Mouse (Mus musculus): ENCODE data around the gene Rtn3. TPM values are rescaled to one million over a fixed set of nuclear protein-coding genes. Genes with fewer than 3 reads are reported as not detected.

Gene Rtn3
- total RNA-seq, 1 experiment from 2014 or later = 127 TPM

GRCm38 (mm10) chr19:7487680-7488079 is 4.6 kb upstream of the Rtn3 start:
- DNase-seq = no peak

GRCm38 (mm10) chr19:7484076-7484475 is 995 bp upstream of the Rtn3 start:
- no peak for DNase-seq

GRCm38 (mm10) chr19:7483512-7483882 is 416 bp upstream of the Rtn3 start:
- DNase-seq = peak; percentile 41

- no peak for DNase-seq
These were observed 849 bp downstream of the Rtn3 start for GRCm38 (mm10) chr19:7482266-7482598.

GRCm38 (mm10) chr19:7481541-7482265 is 1.4 kb downstream of the Rtn3 start:
- DNase-seq = peak; percentile 57

- DNase-seq = no peak
These were observed 3.3 kb downstream of the Rtn3 start for GRCm38 (mm10) chr19:7479751-7480248.

GRCm38 (mm10) chr19:7470643-7471042 is 12.4 kb downstream of the Rtn3 start:
- no peak for DNase-seq

GRCm38 (mm10) chr19:7467915-7468314 is 15.2 kb downstream of the Rtn3 start:
- no peak for DNase-seq

GRCm38 (mm10) chr19:7459370-7459769 is 23.7 kb downstream of the Rtn3 start:
- DNase-seq = no peak

- no peak for DNase-seq
These were observed 24.2 kb downstream of the Rtn3 start for GRCm38 (mm10) chr19:7458901-7459300.

- no peak for DNase-seq
These were observed 26.3 kb downstream of the Rtn3 start for GRCm38 (mm10) chr19:7456803-7457202.

GRCm38 (mm10) chr19:7445596-7445995 is 37.5 kb downstream of the Rtn3 start:
- no peak for DNase-seq

GRCm38 (mm10) chr19:7445105-7445504 is 38.0 kb downstream of the Rtn3 start:
- no peak for DNase-seq

GRCm38 (mm10) chr19:7441493-7441892 is 41.6 kb downstream of the Rtn3 start:
- DNase-seq = peak; percentile 71

GRCm38 (mm10) chr19:7438295-7438694 is 44.8 kb downstream of the Rtn3 start:
- DNase-seq = no peak

- peak; percentile 52 for DNase-seq
These were observed 46.8 kb downstream of the Rtn3 start for GRCm38 (mm10) chr19:7436061-7436970.

GRCm38 (mm10) chr19:7434887-7435286 is 48.2 kb downstream of the Rtn3 start:
- no peak for DNase-seq

GRCm38 (mm10) chr19:7425398-7425775 is 57.7 kb downstream of the Rtn3 start:
- DNase-seq = no peak

- DNase-seq = no peak
These were observed 58.3 kb downstream of the Rtn3 start for GRCm38 (mm10) chr19:7424590-7425397.

GRCm38 (mm10) chr19:7424131-7424530 is 59.0 kb downstream of the Rtn3 start:
- DNase-seq = no peak

- no peak for DNase-seq
These were observed 59.4 kb downstream of the Rtn3 start for GRCm38 (mm10) chr19:7423656-7424030.

- DNase-seq = peak; percentile 89
These were observed 59.9 kb downstream of the Rtn3 start for GRCm38 (mm10) chr19:7423028-7423655.
